ENCODE assay signal across 10 mouse cellular contexts in genomic region chr9:9583011-9583605, GRCm38 (mm10).
DNase-seq lines count a peak whose midpoint lies in the region; ATAC-seq and TF ChIP-seq lines count a peak whose summit lies in the region.
"Had no signal": no experiment of that assay in that cellular context is flagged by ENCODE, and none has a peak within 500 bp of the region (broad histone marks: within the 10 kb centered on the region; RNA-seq: fewer than 3 reads in every experiment).

No protein-coding gene starts in this region.

- TF ChIP-seq EP300 in heart, adult 2 months (IDR thresholded peaks at IDR 0.05; ENCODE audit: insufficient read depth, low read depth, low read length), result no peak
- no peak for TF ChIP-seq EP300 in stomach, postnatal 0 days (optimal IDR thresholded peaks at IDR 0.05)

- H3K79me2 ChIP-seq in heart, adult 2 months (replicated peaks; ENCODE audit: control insufficient read depth, insufficient read depth, low read length), result no peaks in the 10 kb centered on the region

- no peak overlapping the region for H3K4me2 ChIP-seq in heart, embryonic 11.5 days
- no peak overlapping the region for H3K4me2 ChIP-seq in stomach, postnatal 0 days (replicated peaks; ENCODE audit: low read depth)
- H3K4me2 ChIP-seq: midbrain, embryonic 12.5 days had no signal

- no peaks in the 10 kb centered on the region for H3K4me1 ChIP-seq in heart, adult 2 months (ENCODE audit: control insufficient read depth, insufficient read depth, low read length)
- no peaks in the 10 kb centered on the region for H3K4me1 ChIP-seq in heart, embryonic 11.5 days (ENCODE audit: control insufficient read depth, insufficient read depth, low read length)
- no peaks in the 10 kb centered on the region for H3K4me1 ChIP-seq in stomach, postnatal 0 days (replicated peaks; ENCODE audit: control insufficient read depth, insufficient read depth)
- H3K4me1 ChIP-seq: midbrain, embryonic 12.5 days had no signal

- H3K27me3 ChIP-seq in heart, adult 2 months (ENCODE audit: control insufficient read depth, insufficient read depth, low read length), result no peaks in the 10 kb centered on the region
- H3K27me3 ChIP-seq in heart, embryonic 11.5 days (ENCODE audit: control insufficient read depth, insufficient read depth, low read length), result no peaks in the 10 kb centered on the region
- H3K27me3 ChIP-seq in stomach, postnatal 0 days (ENCODE audit: control insufficient read depth, insufficient read depth, low read length), result no peaks in the 10 kb centered on the region
- H3K27me3 ChIP-seq: midbrain, embryonic 12.5 days had no signal

- TF ChIP-seq POLR2A in heart, adult 2 months (IDR thresholded peaks at IDR 0.05; ENCODE audit: insufficient read depth, low read depth, low read length), result no peak

- no peaks in the 10 kb centered on the region for H3K9me3 ChIP-seq in heart, embryonic 11.5 days (replicated peaks; ENCODE audit: control insufficient read depth, low read length)
- no peaks in the 10 kb centered on the region for H3K9me3 ChIP-seq in stomach, postnatal 0 days (ENCODE audit: control insufficient read depth, low read length)
- H3K9me3 ChIP-seq: midbrain, embryonic 12.5 days had no signal

- DNase-seq in heart, adult 2 months, result peak; percentile 19 to 45
- DNase-seq in cerebellum, adult 11 months, result peak; percentile 90
- DNase-seq in heart, postnatal 36 days, result peak; percentile 24 to 38
- DNase-seq in left cerebral cortex, adult 9 months (ENCODE audit: low spot score in 2 of 2), result peak; percentile 19 to 52
- DNase-seq in gastrocnemius, postnatal 25 days, result no peak
- DNase-seq in stomach, postnatal 0 days (ENCODE audit: low spot score), result no peak
- DNase-seq in urinary bladder, postnatal 14 days (ENCODE audit: low spot score), result no peak
- DNase-seq: thymus, postnatal 25 days had no signal

- intact Hi-C loops in heart, adult 2 months (cut with DNase I), result loop anchor here (10.0 kb wide), 1 partner anchor 158 kb away; no protein-coding TSS in a partner anchor
- intact Hi-C loops in heart, postnatal 36 days (cut with DNase I), result loop anchor here (10.0 kb wide), 1 partner anchor 168 kb away; no protein-coding TSS in a partner anchor

- TF ChIP-seq CTCF in heart, adult 2 months (IDR thresholded peaks at IDR 0.05), result no peak
- no peak for TF ChIP-seq CTCF in stomach, postnatal 0 days (IDR thresholded peaks at IDR 0.05; ENCODE audit: low read depth)

- no peak overlapping the region for H3K27ac ChIP-seq in heart, adult 2 months
- no peak overlapping the region for H3K27ac ChIP-seq in heart, embryonic 11.5 days (ENCODE audit: low read depth, low read length)
- H3K27ac ChIP-seq in stomach, postnatal 0 days (replicated peaks), result no peak overlapping the region
- H3K27ac ChIP-seq: midbrain, embryonic 12.5 days had no signal

- H3K36me3 ChIP-seq in heart, adult 2 months (ENCODE audit: control insufficient read depth, insufficient read depth, low read length), result no peaks in the 10 kb centered on the region
- H3K36me3 ChIP-seq in heart, embryonic 11.5 days (ENCODE audit: control insufficient read depth, insufficient read depth, low read length), result no peaks in the 10 kb centered on the region
- no peaks in the 10 kb centered on the region for H3K36me3 ChIP-seq in stomach, postnatal 0 days (ENCODE audit: control insufficient read depth, insufficient read depth, low read length)
- H3K36me3 ChIP-seq: midbrain, embryonic 12.5 days had no signal

- H3K9ac ChIP-seq in heart, adult 2 months (ENCODE audit: low read depth, low read length), result no peak overlapping the region
- H3K9ac ChIP-seq in heart, embryonic 11.5 days (ENCODE audit: low read depth, low read length), result no peak overlapping the region
- H3K9ac ChIP-seq in stomach, postnatal 0 days (ENCODE audit: low read length), result no peak overlapping the region
- H3K9ac ChIP-seq: midbrain, embryonic 12.5 days had no signal

- WGBS in heart, adult 2 months, result 39% methylated on average over 2 of the region's 2 CpGs
- 62% methylated on average over 2 of the region's 2 CpGs for WGBS in heart, embryonic 11.5 days (ENCODE audit: insufficient replicate concordance)
- 58% methylated on average over 2 of the region's 2 CpGs for WGBS in stomach, postnatal 0 days

- no peak overlapping the region for H3K4me3 ChIP-seq in heart, adult 2 months
- no peak overlapping the region for H3K4me3 ChIP-seq in heart, embryonic 11.5 days (ENCODE audit: low read depth, low read length)
- H3K4me3 ChIP-seq in stomach, postnatal 0 days (ENCODE audit: low read depth, low read length), result no peak overlapping the region
- H3K4me3 ChIP-seq: midbrain, embryonic 12.5 days had no signal

- ATAC-seq in heart, embryonic 11.5 days (replicated peaks; ENCODE audit: insufficient number of reproducible peaks, low FRiP score, low TSS enrichment), result no peak
- ATAC-seq in stomach, postnatal 0 days (ENCODE audit: low FRiP score, low TSS enrichment), result no peak

Comparison
In these comparisons a context has a peak if more than half of its experiments do, and no peak if none do; other contexts are left out.
1. DNase-seq: peak in heart, adult 2 months (2 of 2), cerebellum, adult 11 months (single experiment), heart, postnatal 36 days (2 of 2) and left cerebral cortex, adult 9 months (2 of 2); none in gastrocnemius, postnatal 25 days (single experiment), stomach, postnatal 0 days (single experiment) and urinary bladder, postnatal 14 days (single experiment).